Mouse (Mus musculus) ES-CJ7 (cell line): Measurements from ENCODE around the gene Fsd1.

ENCODE experiments used
- DNase-seq: peaks from one replicate; pipeline ENCODE4 v3.0.0; 2011; ENCODE audit warnings: low read depth, low spot score

Gene Fsd1

DNA sequence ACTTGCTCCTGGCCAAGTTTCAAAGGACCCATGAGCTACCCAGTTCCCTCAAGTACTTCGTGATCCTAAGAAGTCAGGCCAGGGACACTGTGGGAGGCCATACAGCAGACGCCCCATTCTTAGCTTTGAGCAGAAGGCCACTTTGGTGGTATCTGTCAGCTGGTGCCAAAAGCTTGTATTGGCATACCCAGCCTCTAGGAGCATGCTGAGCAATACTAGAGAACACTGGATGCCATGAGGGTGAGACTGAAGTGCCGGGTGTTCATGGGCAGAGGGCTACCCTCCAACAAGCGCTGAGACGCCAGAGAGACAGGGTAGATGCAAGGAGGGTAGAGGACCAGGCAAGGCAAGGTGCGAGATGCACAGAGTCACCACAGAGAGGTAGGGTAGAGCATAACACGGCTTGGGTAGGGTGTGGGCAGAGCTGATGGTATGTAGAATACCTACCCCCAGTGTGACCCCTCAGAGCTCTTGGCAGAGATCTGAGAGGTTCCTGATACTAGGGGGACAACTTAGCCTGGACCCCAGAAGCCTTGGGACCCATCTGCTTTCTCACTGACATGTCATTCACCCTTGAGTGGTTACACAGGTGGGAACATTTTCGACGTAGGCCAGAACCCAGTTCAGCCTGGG lies 44.0 kb downstream of the Fsd1 start:
- DNase-seq = no peak

DNA sequence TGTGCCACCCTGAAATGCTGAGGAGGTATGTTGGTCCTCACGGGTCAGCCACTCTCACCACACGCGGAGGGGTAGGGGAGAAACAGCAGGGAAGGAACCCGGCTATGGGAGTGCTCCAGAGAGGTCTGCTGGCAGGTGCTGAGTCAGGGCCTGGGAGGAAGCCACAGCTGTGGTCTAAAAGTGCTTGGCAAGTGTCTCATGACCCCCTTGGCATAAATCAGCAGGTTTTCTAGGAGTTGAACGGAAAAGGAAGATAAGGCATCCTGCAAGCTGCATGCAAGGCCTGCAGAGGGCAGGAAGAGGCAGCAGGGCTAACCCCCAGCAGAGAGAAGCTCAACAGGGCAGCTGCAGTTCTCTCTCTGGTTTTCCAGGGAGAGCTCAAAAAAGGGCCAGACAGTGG lies 44.6 kb downstream of the Fsd1 start:
- no peak for DNase-seq

DNA sequence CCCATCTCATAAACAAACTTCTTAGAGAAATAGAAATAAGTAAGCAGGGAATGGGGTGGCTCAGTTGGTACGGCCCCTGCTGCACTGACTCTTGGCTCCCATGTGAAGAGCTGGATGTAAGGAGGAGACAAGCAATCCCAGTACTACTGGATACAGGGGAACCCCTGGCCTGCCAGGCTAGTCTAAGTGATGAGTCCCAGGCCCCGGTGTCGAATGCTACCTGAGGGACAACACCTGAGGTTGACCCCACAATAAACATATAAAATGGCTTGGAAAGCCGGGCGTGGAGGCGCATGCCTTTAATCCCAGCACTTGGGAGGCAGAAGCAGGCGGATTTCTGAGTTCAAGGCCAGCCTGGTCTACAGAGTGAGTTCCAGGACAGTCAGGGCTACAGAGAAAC lies 45.1 kb downstream of the Fsd1 start:
- no peak for DNase-seq

DNA sequence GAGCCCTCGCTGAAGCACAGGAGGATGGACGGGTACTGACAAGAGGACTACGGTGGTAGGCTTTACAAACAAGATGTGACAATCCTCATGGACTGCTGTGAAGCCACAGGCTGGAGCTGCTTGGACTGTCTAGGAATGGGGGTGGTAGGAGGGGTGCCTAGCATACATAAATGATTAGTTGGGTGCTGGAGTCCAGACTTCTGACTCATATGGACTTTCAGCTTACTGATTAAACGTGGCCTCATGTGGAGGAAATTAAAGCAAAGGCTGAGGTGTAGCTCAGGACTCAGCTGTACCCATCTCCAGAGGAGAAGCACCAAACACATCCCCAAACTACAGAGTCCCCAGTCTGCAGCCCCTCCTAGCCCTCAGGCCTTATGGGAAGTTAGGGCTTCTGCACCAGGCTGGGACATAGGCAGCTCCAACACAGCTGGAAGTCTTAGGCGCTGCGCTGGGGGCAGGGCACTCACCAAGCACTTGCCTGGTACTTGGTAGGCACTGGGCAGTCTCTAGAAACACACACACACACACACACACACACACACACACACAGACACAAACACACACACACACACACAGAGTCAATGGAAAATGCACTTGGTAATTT lies 45.9 kb downstream of the Fsd1 start:
- no peak for DNase-seq

DNA sequence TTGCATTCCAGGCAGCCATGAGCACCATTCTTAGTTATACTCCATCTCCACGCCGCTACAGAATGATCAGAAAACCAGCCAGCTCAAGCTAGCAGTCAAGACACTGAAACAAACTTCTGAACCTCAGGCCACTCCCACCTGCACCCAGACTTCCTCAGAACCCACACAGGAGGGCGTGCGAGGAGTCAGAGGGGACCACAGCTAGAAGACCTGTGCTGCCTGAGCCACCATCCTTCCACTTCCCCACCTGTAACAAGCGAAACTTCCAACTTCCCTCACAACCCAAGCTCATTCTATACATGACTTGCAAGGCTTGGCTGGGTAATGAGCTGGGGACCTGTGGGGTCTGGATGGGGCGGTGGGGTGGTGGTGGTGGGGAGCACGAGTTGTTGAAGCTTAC lies 46.5 kb downstream of the Fsd1 start:
- DNase-seq = no peak

DNA sequence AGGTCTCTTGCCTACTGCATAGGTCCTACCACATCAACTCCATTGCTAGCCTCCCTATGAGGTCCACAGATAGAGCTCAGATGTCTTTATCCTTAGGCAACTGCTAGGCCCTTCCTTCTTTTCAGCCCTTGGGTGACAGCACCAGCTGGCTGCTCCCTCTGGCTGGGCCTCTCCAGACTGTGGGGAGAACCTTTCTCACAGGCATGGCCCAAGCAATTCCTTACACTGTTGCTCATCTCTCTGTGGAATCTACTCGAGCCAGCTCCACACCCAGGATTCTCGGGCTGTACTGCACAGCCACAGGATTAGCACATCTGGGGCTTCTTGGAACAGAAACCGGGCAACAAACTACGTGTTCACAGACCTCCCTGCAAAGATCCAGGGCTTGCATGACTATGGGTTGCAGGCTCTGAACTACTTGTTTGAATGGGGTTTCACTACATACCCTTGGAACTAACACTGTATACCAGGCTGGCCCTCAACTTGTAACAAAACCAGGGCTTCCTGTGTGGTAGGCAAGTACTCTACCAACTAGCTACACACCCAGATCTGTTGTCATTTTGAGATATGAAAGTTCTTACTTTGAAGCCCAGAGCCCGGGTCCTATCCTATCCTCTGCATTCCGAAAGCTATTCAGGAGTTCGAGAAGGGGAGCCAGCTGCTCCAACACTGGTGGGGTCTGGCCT lies 47.9 kb downstream of the Fsd1 start:
- DNase-seq = no peak

DNA sequence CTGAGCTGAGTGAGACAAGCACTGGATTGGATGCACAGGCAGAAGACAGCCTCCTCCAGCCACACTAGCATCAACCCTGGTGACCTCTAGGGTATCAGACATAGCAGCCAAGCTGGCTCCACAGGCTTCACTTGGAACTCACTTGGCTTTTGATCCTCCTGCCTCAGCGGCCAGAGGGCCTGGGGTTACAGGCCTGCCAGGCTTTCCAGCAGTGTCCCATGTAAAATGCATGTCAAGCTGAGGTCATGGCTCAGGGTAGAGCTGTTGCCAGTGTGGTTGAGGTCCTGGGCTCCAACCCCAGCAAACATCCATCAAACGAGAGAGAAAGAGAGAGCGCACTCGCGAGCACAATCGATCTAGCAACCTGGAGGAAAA lies 48.4 kb downstream of the Fsd1 start:
- DNase-seq = no peak

DNA sequence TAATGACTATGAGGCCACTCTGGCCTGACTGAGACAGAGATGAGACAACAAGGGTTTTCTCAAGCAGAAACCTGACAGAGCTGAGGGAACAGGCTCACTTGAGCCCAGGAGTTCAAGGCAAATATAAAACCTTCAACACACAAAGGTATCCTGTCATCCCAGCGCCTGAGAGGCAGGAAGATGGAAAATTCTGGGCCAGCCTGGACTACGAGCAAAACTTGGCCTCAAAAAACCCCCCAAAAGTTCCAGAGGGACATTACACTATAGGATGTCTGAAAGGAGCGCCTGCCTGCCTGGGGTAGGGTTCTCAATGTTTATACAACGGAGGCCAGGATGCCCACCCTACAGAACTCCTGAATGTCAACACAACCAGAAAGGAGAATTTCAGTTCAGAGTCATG lies 48.9 kb downstream of the Fsd1 start:
- DNase-seq = no peak

DNA sequence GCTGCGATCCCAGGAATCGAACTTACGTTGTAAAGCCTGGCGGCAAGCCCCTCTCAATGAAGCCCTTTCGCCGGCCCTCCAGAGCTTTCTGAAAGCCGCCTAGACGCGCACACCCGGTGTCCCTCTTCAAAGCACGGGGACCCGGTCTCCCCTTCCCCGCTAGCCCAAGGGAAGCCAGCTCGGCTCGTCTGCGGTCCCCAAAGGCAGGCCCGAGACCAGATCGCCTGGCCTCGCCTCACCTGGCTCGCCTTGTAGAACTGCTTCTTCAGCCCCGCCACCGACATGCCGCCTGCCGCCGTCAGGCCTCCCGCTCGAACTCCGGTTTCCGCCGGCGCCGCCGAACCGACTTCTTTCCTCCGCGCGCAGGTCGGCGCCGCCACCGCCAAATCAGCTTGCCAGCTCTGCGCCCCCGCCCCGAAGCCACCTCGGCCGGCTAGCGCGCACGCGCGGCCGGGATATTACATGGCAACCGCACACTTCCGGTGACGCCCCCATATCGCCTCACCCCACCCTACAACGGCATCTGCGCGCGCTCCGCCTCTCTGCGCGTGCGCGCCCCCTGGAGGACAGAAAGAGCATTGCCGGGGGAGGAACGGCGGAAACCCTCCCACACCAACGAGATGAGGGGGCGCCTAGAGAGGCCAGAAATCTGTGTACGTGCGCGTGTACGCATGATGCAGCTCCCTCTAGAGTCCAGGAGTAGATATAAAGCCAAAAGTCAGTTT lies 50.0 kb downstream of the Fsd1 start, which contains the start of gene Sh3gl1:
TSS of gene Sh3gl1 (minus strand) at position 460 of the 725 bp plus-strand sequence.
- peak; percentile 98 for DNase-seq

DNA sequence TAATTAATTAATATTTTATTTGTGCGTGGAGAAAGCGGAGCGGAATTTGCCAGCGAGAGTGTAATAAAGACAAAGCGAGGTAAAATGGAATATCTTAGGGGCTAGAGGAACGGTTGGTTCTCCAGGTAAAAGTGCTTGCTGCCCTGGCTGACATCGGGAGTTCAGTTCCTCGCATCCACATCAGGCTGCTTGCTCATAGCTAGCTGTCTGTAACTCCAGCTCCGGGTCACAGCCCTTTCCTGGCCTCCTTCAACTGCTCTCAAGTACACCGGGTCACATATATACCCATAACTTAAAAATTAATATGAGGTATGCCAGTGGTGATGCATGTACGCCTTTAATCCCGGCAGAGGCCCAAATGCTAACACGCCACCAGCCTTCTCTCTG lies 50.6 kb downstream of the Fsd1 start:
- DNase-seq = no peak

DNA sequence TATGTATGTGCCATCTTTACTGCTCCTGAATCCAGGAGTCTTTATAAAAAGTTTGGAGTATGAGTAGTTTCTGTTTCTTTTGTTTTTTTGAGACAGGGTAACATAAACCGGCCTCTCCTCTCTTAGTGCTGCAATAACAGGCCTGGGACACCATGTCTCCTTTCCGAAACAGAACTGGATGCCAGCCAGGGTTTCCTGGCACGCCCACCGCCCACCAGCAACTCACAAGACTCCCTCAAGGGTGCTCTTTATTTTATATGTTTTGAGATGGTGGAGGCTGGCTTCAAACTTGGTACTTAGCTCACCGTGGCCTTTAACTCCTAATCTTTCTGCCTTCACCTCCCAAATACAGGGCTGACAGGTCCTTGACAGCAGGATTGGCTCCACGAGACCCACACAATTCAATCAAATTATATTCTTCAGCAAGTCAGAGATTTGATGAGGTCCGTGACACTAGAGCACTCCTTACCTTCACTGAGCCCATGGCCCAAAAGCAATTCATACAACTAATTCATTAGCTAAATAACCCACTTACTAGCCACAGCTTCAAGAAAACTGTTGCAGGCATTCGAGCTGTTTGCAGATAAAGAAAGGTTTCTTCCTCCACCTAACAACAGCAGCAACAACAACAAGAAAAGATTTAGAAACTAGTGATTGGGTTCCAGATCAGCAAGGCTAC lies 52.4 kb downstream of the Fsd1 start:
- DNase-seq = no peak

DNA sequence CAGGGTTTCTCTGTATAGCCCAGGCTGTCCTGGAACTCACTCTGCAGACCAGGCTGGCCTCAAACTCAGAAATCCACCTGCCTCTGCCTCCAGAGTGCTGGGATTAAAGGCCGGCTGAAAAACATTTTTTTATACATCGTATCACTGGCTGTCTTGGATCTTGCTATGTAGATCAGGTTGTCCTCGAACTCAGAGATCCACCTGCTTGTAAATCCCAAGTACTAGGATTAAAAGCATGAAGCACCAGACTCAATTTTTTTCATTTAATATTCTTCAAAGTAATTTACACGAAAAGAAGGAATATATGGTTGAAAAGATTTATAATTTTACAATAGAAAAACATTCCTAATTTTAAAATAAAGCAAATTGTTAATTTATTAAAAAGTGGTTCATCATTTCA lies 53.0 kb downstream of the Fsd1 start:
- DNase-seq = no peak

DNA sequence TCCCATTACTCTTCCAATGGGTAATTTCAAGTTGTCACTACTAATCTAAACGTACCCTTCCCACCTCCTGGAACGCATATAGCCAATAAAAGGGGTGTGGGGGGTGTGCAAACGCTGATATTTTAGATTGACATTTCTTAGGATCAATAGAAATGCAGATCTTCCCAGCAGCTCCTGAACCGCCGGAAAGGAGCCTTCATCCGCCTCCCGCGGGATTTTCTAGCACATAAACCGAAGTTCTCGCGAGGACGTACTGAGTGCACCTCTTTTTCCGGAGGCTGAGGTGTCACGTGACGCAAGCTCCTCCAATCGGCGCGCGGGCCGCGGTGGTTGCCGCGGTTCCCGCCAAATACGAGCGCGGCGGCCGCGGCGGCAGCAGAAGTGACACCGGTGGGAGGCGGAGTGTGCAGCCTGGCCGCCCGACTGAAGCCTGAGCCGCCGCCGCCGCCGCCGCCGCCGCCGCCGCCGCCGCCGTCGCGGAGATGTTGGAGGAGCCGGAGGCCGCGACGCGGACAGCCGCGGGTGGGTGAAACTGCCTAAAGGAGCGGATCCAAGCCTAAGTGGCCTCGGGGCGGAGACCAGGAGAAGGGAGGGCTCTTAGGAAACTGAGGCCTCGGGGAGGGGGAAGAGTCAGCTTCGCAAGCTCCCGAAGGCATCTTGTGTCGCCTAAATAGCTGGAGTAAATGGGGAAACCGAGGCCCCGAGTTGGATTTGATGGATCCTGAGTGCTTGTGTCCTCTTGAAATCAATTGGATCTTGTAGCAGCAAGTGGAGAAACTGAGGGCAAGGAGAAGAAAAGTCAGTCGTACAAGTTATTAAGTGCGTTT lies 53.9 kb downstream of the Fsd1 start, which contains the start of gene Chaf1a:
TSS of gene Chaf1a (plus strand) at position 410 of the 827 bp plus-strand sequence.
- peak; percentile 99 for DNase-seq

DNA sequence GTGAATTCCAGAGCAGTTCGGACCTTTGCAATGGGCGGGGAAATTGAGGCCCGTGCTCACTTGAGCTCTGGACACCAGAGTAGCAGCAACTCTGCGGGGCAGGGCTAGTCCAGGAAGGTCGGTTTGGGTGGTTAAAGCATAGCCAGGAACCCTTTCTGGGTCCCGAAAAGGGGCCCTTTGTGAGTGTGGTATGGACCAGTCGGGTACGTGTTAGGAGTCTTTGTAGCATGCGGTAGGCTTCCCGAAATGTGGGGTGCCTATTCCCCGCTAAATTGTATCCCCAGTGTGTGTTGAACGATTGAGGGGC lies 54.5 kb downstream of the Fsd1 start:
- DNase-seq = peak; percentile 28
